Mouse (Mus musculus) forebrain, embryonic 10.5 days (tissue): Measurements from ENCODE around the gene Alkbh6. TPM values are rescaled to one million over a fixed set of nuclear protein-coding genes. Genes with fewer than 3 reads are reported as not detected.

Experiments used
- DNase-seq: peaks from one replicate; pipeline ENCODE4 v3.0.0-alpha.2; 2017; ENCODE audit warnings: low spot score; ENCODE audit errors: extremely low spot score
- H3K27ac ChIP-seq: fragments of 300-500 bp; sonication (generic); 2 replicates; pipeline ENCODE4 v1.5.1; 2016; ENCODE audit warnings: mild to moderate bottlenecking
- H3K27me3 ChIP-seq: fragments of 300-500 bp; sonication (generic); 2 replicates; pipeline ENCODE4 v1.6.1; 2016; ENCODE audit warnings: mild to moderate bottlenecking; ENCODE audit not compliant: poor library complexity, severe bottlenecking
- H3K36me3 ChIP-seq: fragments of 300-500 bp; sonication (generic); replicated peaks from 2 replicates; pipeline ENCODE4 v1.6.1; 2016; ENCODE audit warnings: mild to moderate bottlenecking, moderate library complexity
- H3K4me1 ChIP-seq: fragments of 300-500 bp; sonication (generic); 2 replicates; pipeline ENCODE4 v1.6.1; 2016
- H3K4me3 ChIP-seq: fragments of 300-500 bp; sonication (generic); 2 replicates; pipeline ENCODE4 v1.5.1; 2016; ENCODE audit warnings: mild to moderate bottlenecking, moderate library complexity
- H3K9me3 ChIP-seq: fragments of 300-500 bp; sonication (generic); 2 replicates; pipeline ENCODE4 v1.6.1; 2016; ENCODE audit warnings: mild to moderate bottlenecking, moderate library complexity
- WGBS: fragments of 180-500 bp; shearing (Covaris S2); methylation state at CpG from one replicate; pipeline ENCODE4 v1.1.7; 2016; 5-methylcytosine and 5-hydroxymethylcytosine counted together
- polyA plus RNA-seq: library from polyadenylated mRNA; unstranded; fragments of >200 nt; fragmentation: Nextera tagmentation; extraction: Ambion mirVana; gene quantifications from 2 replicates; pipeline ENCODE4 v1.2.1, GENCODE M21; 2016

The Alkbh6 gene
- polyA plus RNA-seq, 1 experiment from 2014 or later: 82.3 TPM

GRCm38 (mm10) chr7:30306083-30306779, 2.3 kb upstream of the Alkbh6 start:
- Histone ChIP-seq H3K36me3 (peaks cover 67% of the 10 kb centered on the region), H3K27ac (no peak overlapping the region)
- WGBS: 93% methylated on average over 16 of the region's 16 CpGs

GRCm38 (mm10) chr7:30309395-30310129, 1.0 kb downstream of the Alkbh6 start:
- H3K36me3 ChIP-seq: peaks cover 66% of the 10 kb centered on the region
- peaks cover 37% of the 10 kb centered on the region for H3K4me1 ChIP-seq
- H3K27ac ChIP-seq: peak overlapping the region; percentile 75
- H3K9me3 ChIP-seq: no peaks in the 10 kb centered on the region
- H3K27me3 ChIP-seq: no peaks in the 10 kb centered on the region
- DNase-seq: no peak
- peak overlapping the region; percentile 66 for H3K4me3 ChIP-seq
- 65% methylated on average over 15 of the region's 15 CpGs for WGBS

More at GRCm38 (mm10) chr7:30306083-30306779, 2.3 kb upstream of the Alkbh6 start:
- Histone ChIP-seq H3K27me3 (no peaks in the 10 kb centered on the region), H3K4me3 (no peak overlapping the region), H3K4me1 (peaks cover 24% of the 10 kb centered on the region), H3K9me3 (no peaks in the 10 kb centered on the region)
- DNase-seq: no peak

GRCm38 (mm10) chr7:30310136-30310535, 1.6 kb downstream of the Alkbh6 start:
- no peak overlapping the region for H3K27ac ChIP-seq
- peaks cover 62% of the 10 kb centered on the region for H3K36me3 ChIP-seq
- H3K4me1 ChIP-seq: peaks cover 43% of the 10 kb centered on the region
- no peak for DNase-seq
- WGBS: 90% methylated on average over 12 of the region's 12 CpGs
- no peaks in the 10 kb centered on the region for H3K27me3 ChIP-seq
- H3K9me3 ChIP-seq: no peaks in the 10 kb centered on the region
- H3K4me3 ChIP-seq: 0 out of 2 replicates have a peak overlapping the region, but pooled peaks have one; percentile 66

- peaks cover 39% of the 10 kb centered on the region for H3K4me1 ChIP-seq
- no peaks in the 10 kb centered on the region for H3K27me3 ChIP-seq
- DNase-seq: no peak
- H3K4me3 ChIP-seq: no peak overlapping the region; the same call in 1 of the 2 replicates
- 52% methylated on average over 27 of the region's 27 CpGs for WGBS
- no peaks in the 10 kb centered on the region for H3K9me3 ChIP-seq
- no peak overlapping the region for H3K27ac ChIP-seq
- H3K36me3 ChIP-seq: peaks cover 53% of the 10 kb centered on the region
Observed at GRCm38 (mm10) chr7:30313666-30314320, 5.3 kb downstream of the Alkbh6 start.

GRCm38 (mm10) chr7:30314721-30315155, 6.2 kb downstream of the Alkbh6 start, which contains the start of gene Syne4:
Gene Syne4 (plus strand): TSS chr7:30314807.
- peaks cover 61% of the 10 kb centered on the region for H3K36me3 ChIP-seq
- peak within 1 kb of the TSS; percentile 81 for H3K27ac ChIP-seq

GRCm38 (mm10) chr7:30315559-30316529, 7.3 kb downstream of the Alkbh6 start:
- Histone ChIP-seq H3K4me3 (peak overlapping the region; percentile 59), H3K27ac (peak overlapping the region; percentile 81; the same call in 1 of the 2 replicates), H3K4me1 (peaks cover 27% of the 10 kb centered on the region), H3K27me3 (no peaks in the 10 kb centered on the region), H3K9me3 (no peaks in the 10 kb centered on the region), H3K36me3 (peaks cover 57% of the 10 kb centered on the region)
- 82% methylated on average over 13 of the region's 13 CpGs for WGBS
- DNase-seq: no peak

More at GRCm38 (mm10) chr7:30314721-30315155, 6.2 kb downstream of the Alkbh6 start, which contains the start of gene Syne4:
- H3K4me1 ChIP-seq: peaks cover 31% of the 10 kb centered on the region
- H3K27me3 ChIP-seq: no peaks in the 10 kb centered on the region
- peak; percentile 60 for DNase-seq
- no peaks in the 10 kb centered on the region for H3K9me3 ChIP-seq
- peak within 1 kb of the TSS; percentile 59 for H3K4me3 ChIP-seq
- 2% methylated on average over 9 of the region's 9 CpGs for WGBS

- no peak overlapping the region for H3K4me3 ChIP-seq
- H3K4me1 ChIP-seq: peaks cover 45% of the 10 kb centered on the region
- no peak overlapping the region for H3K27ac ChIP-seq
- peaks cover 34% of the 10 kb centered on the region for H3K36me3 ChIP-seq
- no peaks in the 10 kb centered on the region for H3K9me3 ChIP-seq
- DNase-seq: no peak
- no peaks in the 10 kb centered on the region for H3K27me3 ChIP-seq
- WGBS: 88% methylated on average over 3 of the region's 3 CpGs
Observed at GRCm38 (mm10) chr7:30318142-30318541, 9.6 kb downstream of the Alkbh6 start.

- peaks cover 6% of the 10 kb centered on the region; the same call in 1 of the 2 replicates for H3K27me3 ChIP-seq
- H3K4me3 ChIP-seq: peak overlapping the region; percentile 88
- peaks cover 22% of the 10 kb centered on the region for H3K4me1 ChIP-seq
- no peak overlapping the region for H3K27ac ChIP-seq
- 84% methylated on average over 2 of the region's 2 CpGs for WGBS
- peaks cover 3% of the 10 kb centered on the region; the same call in 1 of the 2 replicates for H3K9me3 ChIP-seq
- no peak for DNase-seq
- H3K36me3 ChIP-seq: peaks cover 26% of the 10 kb centered on the region; the same call in 1 of the 2 replicates
Observed at GRCm38 (mm10) chr7:30320946-30321345, 12.4 kb downstream of the Alkbh6 start.

- H3K27me3 ChIP-seq: peaks cover 6% of the 10 kb centered on the region; the same call in 1 of the 2 replicates
- WGBS: under 1% methylated on average over 63 of the region's 63 CpGs
Observed at GRCm38 (mm10) chr7:30321539-30322284, 13.2 kb downstream of the Alkbh6 start, which contains the start of gene E130208F15Rik. Gene E130208F15Rik (plus strand): TSS chr7:30321740.

GRCm38 (mm10) chr7:30322285-30322667, 13.8 kb downstream of the Alkbh6 start:
- peak; percentile 95 for DNase-seq
- H3K9me3 ChIP-seq: peaks cover 3% of the 10 kb centered on the region; the same call in 1 of the 2 replicates
- peaks cover 6% of the 10 kb centered on the region for H3K27me3 ChIP-seq
- H3K4me3 ChIP-seq: peak overlapping the region; percentile 88
- peaks cover 22% of the 10 kb centered on the region for H3K4me1 ChIP-seq
- H3K36me3 ChIP-seq: peaks cover 20% of the 10 kb centered on the region; the same call in 1 of the 2 replicates
- under 1% methylated on average over 20 of the region's 20 CpGs for WGBS
- H3K27ac ChIP-seq: peak overlapping the region; percentile 90

More at GRCm38 (mm10) chr7:30321539-30322284, 13.2 kb downstream of the Alkbh6 start, which contains the start of gene E130208F15Rik:
- peak within 1 kb of the TSS; percentile 88 for H3K4me3 ChIP-seq
- H3K36me3 ChIP-seq: peaks cover 22% of the 10 kb centered on the region; the same call in 1 of the 2 replicates
- peaks cover 3% of the 10 kb centered on the region; the same call in 1 of the 2 replicates for H3K9me3 ChIP-seq
- peak within 1 kb of the TSS; percentile 90 for H3K27ac ChIP-seq
- DNase-seq: peak; percentile 62
- peaks cover 22% of the 10 kb centered on the region for H3K4me1 ChIP-seq

GRCm38 (mm10) chr7:30322865-30323264, 14.3 kb downstream of the Alkbh6 start:
- DNase-seq: no peak
- peaks cover 20% of the 10 kb centered on the region; the same call in 1 of the 2 replicates for H3K36me3 ChIP-seq
- H3K4me3 ChIP-seq: peak overlapping the region; percentile 88
- peaks cover 6% of the 10 kb centered on the region for H3K27me3 ChIP-seq
- WGBS: 40% methylated on average over 6 of the region's 6 CpGs
- peak overlapping the region; percentile 90 for H3K27ac ChIP-seq
- peaks cover 22% of the 10 kb centered on the region for H3K4me1 ChIP-seq
- H3K9me3 ChIP-seq: peaks cover 3% of the 10 kb centered on the region; the same call in 1 of the 2 replicates
